Mouse (Mus musculus) midbrain, embryonic 16.5 days (tissue): ENCODE data around the gene Acvr1. TPM values are rescaled to one million over a fixed set of nuclear protein-coding genes. Genes with fewer than 3 reads are reported as not detected.
A peak's percentile ranks its signal among the peaks of the same experiment; 100 is the strongest.

Experiments
- ATAC-seq: fragments of 200-750 bp; cut with Nextera tagmentation; 2 replicates; pipeline ENCODE4 v1.8.0; 2017; ENCODE audit warnings: moderate TSS enrichment
- H3K27ac ChIP-seq: fragments of 300-500 bp; sonication (generic); 2 replicates; pipeline ENCODE4 v1.5.1; 2014; ENCODE audit warnings: mild to moderate bottlenecking, low read length, mixed read lengths
- H3K27me3 ChIP-seq: fragments of 300-500 bp; sonication (generic); 2 replicates; pipeline ENCODE4 v1.6.1; 2014; ENCODE audit warnings: low read depth, low read length, mixed read lengths; ENCODE audit not compliant: control insufficient read depth, insufficient read depth
- H3K36me3 ChIP-seq: fragments of 300-500 bp; sonication (generic); 2 replicates; pipeline ENCODE4 v1.6.1; 2014; ENCODE audit warnings: mild to moderate bottlenecking, low read length, moderate library complexity, mixed read lengths; ENCODE audit not compliant: control insufficient read depth, insufficient read depth
- H3K4me1 ChIP-seq: fragments of 300-500 bp; sonication (generic); 2 replicates; pipeline ENCODE4 v1.6.1; 2014; ENCODE audit warnings: mild to moderate bottlenecking, low read length, mixed read lengths; ENCODE audit not compliant: control insufficient read depth, insufficient read depth
- H3K4me2 ChIP-seq: fragments of 300-500 bp; sonication (generic); 2 replicates; pipeline ENCODE4 v1.6.1; 2014; ENCODE audit warnings: mild to moderate bottlenecking, low read length, mixed read lengths
- H3K4me3 ChIP-seq: fragments of 300-500 bp; sonication (generic); 2 replicates; pipeline ENCODE4 v1.5.1; 2014; ENCODE audit warnings: low read depth, mild to moderate bottlenecking, low read length, moderate library complexity, mixed read lengths
- H3K9ac ChIP-seq: fragments of 300-500 bp; sonication (generic); 2 replicates; pipeline ENCODE4 v1.6.1; 2014; ENCODE audit warnings: low read depth, low read length, mixed read lengths
- H3K9me3 ChIP-seq: fragments of 300-500 bp; sonication (generic); replicated peaks from 2 replicates; pipeline ENCODE4 v1.6.1; 2014; ENCODE audit warnings: mild to moderate bottlenecking, low read length, mixed read lengths; ENCODE audit not compliant: control insufficient read depth, poor library complexity, severe bottlenecking
- WGBS: fragments of 180-500 bp; shearing (Covaris S2); extraction: QIAGEN DNeasy Blood & Tissue Kit; methylation state at CpG from one replicate; pipeline ENCODE4 v1.1.7; 2014; 5-methylcytosine and 5-hydroxymethylcytosine counted together
- polyA plus RNA-seq: library from polyadenylated mRNA; unstranded; fragments of >200 nt; fragmentation: Nextera tagmentation; extraction: Ambion mirVana; gene quantifications from 2 replicates; pipeline ENCODE4 v1.2.1, GENCODE M21; 2015

The Acvr1 gene
- 4.4 and 4.9 TPM in 2 replicates for polyA plus RNA-seq

DNA sequence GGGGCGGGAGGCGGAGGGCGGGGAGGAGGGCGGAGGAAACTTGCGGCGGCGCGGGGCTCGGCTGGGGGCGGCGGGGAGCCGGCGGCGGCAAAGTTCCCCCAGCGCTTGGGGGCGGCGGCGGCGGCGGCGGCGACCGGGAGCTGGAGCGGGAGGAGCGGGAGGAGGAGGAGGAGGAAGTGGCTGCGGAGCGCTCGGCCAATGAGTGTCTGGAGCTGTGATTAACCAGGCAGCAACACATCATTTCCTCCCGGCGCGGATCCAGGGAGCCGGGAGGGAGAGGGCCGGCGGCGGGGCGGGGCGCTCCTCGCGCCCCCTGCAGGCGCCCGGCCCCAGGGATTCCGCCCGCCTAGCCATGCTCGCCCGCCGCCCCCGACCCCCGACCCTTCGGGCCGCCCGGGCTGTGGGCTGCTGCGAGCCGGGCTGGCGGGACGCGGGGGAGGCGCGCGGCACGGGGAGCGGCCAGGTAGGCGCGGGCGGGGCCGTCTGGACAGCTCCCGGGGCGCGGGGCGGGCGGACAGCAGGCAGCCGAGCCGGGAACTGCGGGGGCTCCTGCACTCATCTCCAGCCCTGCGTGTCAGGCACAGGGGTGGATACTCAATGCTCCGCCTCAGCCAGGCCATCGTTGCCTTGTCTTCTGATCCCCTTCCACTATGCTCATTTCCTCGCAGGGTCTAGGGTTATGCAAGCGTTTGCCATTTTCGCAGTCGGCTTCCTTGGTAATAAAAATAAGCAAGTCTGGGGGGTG, at the start of gene Acvr1, which contains the start of gene Upp2:
Acvr1 (minus strand) TSS at position 92 of the 745 bp plus-strand sequence.
Upp2 (plus strand) TSS at position 233 of the 745 bp plus-strand sequence.
- no peaks in the 10 kb centered on the region for H3K36me3 ChIP-seq
- H3K9ac ChIP-seq = peak within 1 kb of the TSS; percentile 96
- no peaks in the 10 kb centered on the region for H3K27me3 ChIP-seq
- H3K27ac ChIP-seq = peak within 1 kb of the TSS; percentile 99
- ATAC-seq = peak; percentile 96
- WGBS = under 1% methylated on average over 33 of the region's 80 CpGs
- peaks cover 41% of the 10 kb centered on the region for H3K4me1 ChIP-seq
- peak within 1 kb of the TSS; percentile 75 for H3K4me2 ChIP-seq
- H3K4me3 ChIP-seq = peak within 1 kb of the TSS; percentile 94
- H3K9me3 ChIP-seq = no peaks in the 10 kb centered on the region

DNA sequence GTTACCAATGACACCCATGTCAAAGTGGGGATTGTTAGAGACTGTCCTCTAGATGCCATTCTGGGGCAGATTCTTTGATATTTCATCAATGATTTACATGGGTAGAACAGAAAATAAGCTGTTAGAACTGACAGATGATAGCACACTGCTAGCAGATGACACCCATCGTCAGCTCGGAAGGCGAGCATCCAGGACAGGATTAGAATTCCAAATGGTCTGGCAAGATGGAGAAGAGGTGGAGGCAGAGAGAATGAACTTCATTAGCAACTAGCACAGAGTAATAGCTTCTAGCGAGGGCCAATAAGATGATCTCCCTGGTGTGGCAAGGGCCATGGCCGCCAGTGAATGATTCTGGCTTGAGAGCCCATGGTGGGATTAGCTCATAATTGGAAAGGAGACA, 48.8 kb upstream of the Acvr1 start:
- H3K27me3 ChIP-seq = no peaks in the 10 kb centered on the region
- no peak overlapping the region for H3K4me3 ChIP-seq
- WGBS = 92% methylated on average over 5 of the region's 5 CpGs
- no peaks in the 10 kb centered on the region for H3K36me3 ChIP-seq
- no peak overlapping the region for H3K4me2 ChIP-seq
- ATAC-seq = no peak
- no peak overlapping the region for H3K9ac ChIP-seq
- no peak overlapping the region for H3K27ac ChIP-seq
- no peaks in the 10 kb centered on the region for H3K9me3 ChIP-seq
- no peaks in the 10 kb centered on the region for H3K4me1 ChIP-seq

DNA sequence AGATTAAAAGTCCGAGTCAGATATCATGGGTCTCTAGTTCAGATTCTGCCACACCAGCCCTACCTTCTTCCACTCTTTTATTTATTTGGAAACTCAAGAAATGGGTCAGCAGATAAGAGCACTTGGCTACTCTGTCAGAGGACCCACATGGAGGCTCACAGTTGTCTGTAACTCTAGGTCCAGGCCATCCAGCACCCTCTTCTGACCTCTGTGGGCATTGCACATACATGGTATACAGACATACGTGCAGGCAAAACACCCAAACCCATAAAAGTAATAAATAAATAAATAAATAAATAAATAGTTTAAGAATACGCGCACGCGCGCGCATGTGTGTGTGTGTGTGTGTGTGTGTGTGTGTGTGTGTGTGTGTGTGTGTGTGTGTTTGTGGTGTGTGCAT, 47.9 kb upstream of the Acvr1 start:
- no peak overlapping the region for H3K27ac ChIP-seq
- ATAC-seq = no peak
- no peaks in the 10 kb centered on the region for H3K27me3 ChIP-seq
- H3K9me3 ChIP-seq = no peaks in the 10 kb centered on the region
- H3K4me2 ChIP-seq = no peak overlapping the region
- no peaks in the 10 kb centered on the region for H3K36me3 ChIP-seq
- H3K4me1 ChIP-seq = no peaks in the 10 kb centered on the region
- H3K4me3 ChIP-seq = no peak overlapping the region
- 96% methylated on average over 8 of the region's 8 CpGs for WGBS
- no peak overlapping the region for H3K9ac ChIP-seq

DNA sequence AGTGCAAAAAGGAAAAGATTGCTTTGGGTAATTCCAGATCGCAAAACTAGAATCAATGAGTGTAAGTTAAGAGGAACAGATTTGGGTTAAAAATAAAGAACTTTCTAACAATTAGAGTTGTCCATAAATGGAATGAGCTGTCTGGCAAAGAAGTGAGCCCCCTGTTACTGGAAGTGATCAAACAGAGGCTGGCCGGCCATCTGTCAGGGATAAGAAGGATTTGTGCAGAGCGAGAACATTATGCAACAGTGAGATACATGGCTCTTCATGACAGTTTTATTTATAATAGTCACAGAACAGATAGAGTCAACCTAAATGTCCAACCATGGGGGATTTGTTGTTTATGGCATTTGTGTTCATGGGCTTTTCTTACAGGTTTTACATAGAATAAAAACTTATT, 46.8 kb upstream of the Acvr1 start:
- 90% methylated on average over 3 of the region's 3 CpGs for WGBS
- no peak overlapping the region for H3K27ac ChIP-seq
- H3K9me3 ChIP-seq = no peaks in the 10 kb centered on the region
- H3K4me3 ChIP-seq = no peak overlapping the region
- H3K27me3 ChIP-seq = no peaks in the 10 kb centered on the region
- H3K4me1 ChIP-seq = no peaks in the 10 kb centered on the region
- no peak for ATAC-seq
- H3K36me3 ChIP-seq = no peaks in the 10 kb centered on the region
- H3K9ac ChIP-seq = no peak overlapping the region
- H3K4me2 ChIP-seq = no peak overlapping the region

DNA sequence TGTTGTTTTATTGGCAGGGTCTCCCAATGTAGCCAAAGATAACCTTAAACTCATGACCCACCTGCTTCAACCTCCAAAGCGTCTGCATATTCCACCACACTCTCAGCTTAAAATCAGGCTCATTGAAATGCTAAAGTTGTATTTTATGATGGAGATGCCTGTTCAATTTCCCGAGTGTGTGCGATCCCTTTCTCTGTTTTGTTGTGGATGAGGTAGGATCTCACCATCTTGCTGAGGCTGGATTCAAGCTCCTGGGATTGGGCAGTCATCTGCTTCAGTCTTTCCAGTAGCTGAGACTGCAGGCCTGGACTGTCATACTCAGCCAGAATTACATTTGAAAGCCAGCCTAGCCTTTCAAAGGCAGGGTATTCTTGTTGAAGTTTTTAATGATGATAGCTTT, 37.8 kb upstream of the Acvr1 start:
- 0 out of 2 replicates have a peak, but pooled peaks cover 2% of the 10 kb centered on the region for H3K9me3 ChIP-seq
- WGBS = 93% methylated on average over 3 of the region's 3 CpGs
- no peak overlapping the region for H3K9ac ChIP-seq
- no peak overlapping the region for H3K4me3 ChIP-seq
- H3K27me3 ChIP-seq = no peaks in the 10 kb centered on the region
- no peaks in the 10 kb centered on the region for H3K36me3 ChIP-seq
- H3K4me2 ChIP-seq = no peak overlapping the region
- no peak overlapping the region for H3K27ac ChIP-seq
- no peaks in the 10 kb centered on the region for H3K4me1 ChIP-seq
- ATAC-seq = no peak

DNA sequence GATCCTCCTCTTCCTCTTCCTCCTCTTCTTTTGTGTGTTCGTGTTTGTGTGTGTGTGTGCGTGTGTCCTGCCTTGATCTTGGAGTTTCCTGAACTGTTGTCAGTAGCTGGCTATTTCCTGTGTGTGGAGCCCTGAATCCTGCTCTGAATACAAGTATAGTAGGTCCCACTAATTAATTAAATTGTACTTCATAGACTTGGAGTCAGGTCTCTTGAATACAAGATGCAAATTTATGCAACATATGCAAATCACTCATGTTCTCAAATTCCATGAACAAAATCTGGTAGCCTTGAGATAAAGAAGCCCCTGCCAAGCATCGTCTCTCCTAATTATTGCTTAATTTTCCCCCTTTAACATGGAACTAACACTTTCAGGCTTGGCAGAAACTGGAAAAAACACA, 36.4 kb upstream of the Acvr1 start:
- no peak overlapping the region for H3K4me3 ChIP-seq
- ATAC-seq = no peak
- no peak overlapping the region for H3K9ac ChIP-seq
- 0 out of 2 replicates have a peak, but pooled peaks cover 2% of the 10 kb centered on the region for H3K9me3 ChIP-seq
- H3K27me3 ChIP-seq = no peaks in the 10 kb centered on the region
- no peak overlapping the region for H3K4me2 ChIP-seq
- no peaks in the 10 kb centered on the region for H3K36me3 ChIP-seq
- no peaks in the 10 kb centered on the region for H3K4me1 ChIP-seq
- no peak overlapping the region for H3K27ac ChIP-seq
- WGBS = 75% methylated on average over 3 of the region's 3 CpGs

DNA sequence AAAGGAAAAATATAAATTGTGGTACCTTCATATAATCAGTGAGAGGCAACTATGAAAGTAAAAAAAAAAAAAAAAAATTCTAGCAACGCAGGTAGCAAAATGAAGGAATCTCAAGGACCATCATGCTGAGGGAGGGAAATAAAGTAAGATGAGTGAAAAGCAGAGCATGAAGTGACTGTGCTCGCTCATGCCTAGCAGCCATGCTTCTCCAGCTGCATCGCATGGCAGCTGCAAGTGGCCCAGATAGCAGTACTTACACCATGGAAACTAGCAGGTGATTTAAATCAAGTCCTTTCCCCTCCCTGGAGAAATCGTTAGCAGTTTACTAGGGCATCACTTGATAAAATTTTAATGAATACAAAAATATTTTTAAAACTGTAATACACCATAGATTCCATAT, 34.4 kb upstream of the Acvr1 start:
- no peak for ATAC-seq
- Histone ChIP-seq H3K27ac (no peak overlapping the region), H3K27me3 (no peaks in the 10 kb centered on the region), H3K36me3 (no peaks in the 10 kb centered on the region), H3K9ac (no peak overlapping the region), H3K4me1 (no peaks in the 10 kb centered on the region), H3K4me2 (no peak overlapping the region), H3K9me3 (0 out of 2 replicates have a peak, but pooled peaks cover 2% of the 10 kb centered on the region), H3K4me3 (no peak overlapping the region)
- 73% methylated on average over 4 of the region's 4 CpGs for WGBS

DNA sequence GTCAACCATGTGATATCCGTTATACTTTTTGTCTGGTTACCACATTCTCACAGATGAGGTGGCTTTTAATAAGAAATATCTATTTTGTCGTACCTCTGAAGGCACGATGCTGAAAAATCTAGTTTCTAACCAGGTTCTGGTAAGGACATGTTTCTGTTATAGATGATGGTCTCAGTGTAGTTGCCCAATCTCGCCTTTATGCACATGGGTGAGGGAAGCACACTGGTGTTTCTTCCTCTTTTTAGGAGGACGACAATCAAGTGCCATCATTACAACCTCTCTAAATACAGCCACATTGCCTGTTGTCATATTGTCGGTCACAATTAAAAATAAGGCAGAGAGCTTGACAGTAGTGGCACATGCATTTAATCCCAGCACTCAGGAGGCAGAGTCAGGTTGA, 32.7 kb upstream of the Acvr1 start:
- H3K4me1 ChIP-seq = no peaks in the 10 kb centered on the region
- ATAC-seq = no peak
- no peaks in the 10 kb centered on the region for H3K27me3 ChIP-seq
- 0 out of 2 replicates have a peak, but pooled peaks cover 2% of the 10 kb centered on the region for H3K9me3 ChIP-seq
- WGBS = 97% methylated on average over 6 of the region's 6 CpGs
- H3K4me2 ChIP-seq = no peak overlapping the region
- no peak overlapping the region for H3K27ac ChIP-seq
- no peak overlapping the region for H3K9ac ChIP-seq
- no peaks in the 10 kb centered on the region for H3K36me3 ChIP-seq
- no peak overlapping the region for H3K4me3 ChIP-seq

DNA sequence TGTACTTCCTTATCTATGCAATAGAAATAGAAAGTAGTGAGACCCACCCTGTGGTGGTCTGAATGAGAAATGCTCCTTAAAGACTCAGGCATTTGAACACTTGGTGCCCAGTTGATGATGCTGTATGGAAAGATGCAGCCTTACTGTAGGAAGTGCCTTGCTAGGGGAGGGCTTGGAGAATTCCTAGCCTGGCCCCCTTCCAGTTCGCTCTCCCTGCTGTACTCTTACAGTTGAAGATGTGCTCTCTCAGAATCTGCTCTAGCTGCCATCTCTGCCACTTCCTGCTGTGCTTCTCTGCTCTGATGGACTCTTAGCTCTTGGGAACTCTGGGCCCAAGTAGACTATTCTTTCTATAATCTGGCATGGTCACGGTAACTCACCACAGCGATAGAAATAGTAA, 30.6 kb upstream of the Acvr1 start:
- H3K4me3 ChIP-seq = no peak overlapping the region
- 0 out of 2 replicates have a peak, but pooled peaks cover 2% of the 10 kb centered on the region for H3K9me3 ChIP-seq
- no peak overlapping the region for H3K27ac ChIP-seq
- no peaks in the 10 kb centered on the region for H3K27me3 ChIP-seq
- ATAC-seq = no peak
- no peaks in the 10 kb centered on the region for H3K36me3 ChIP-seq
- H3K4me2 ChIP-seq = no peak overlapping the region
- no peak overlapping the region for H3K9ac ChIP-seq
- WGBS = 88% methylated on average over 3 of the region's 3 CpGs
- no peaks in the 10 kb centered on the region for H3K4me1 ChIP-seq
